Mouse (Mus musculus) intestine, embryonic 16.5 days (tissue): ENCODE data around the gene Oprl1. TPM values are rescaled to one million over a fixed set of nuclear protein-coding genes. Genes with fewer than 3 reads are reported as not detected.
A peak's percentile ranks its signal among the peaks of the same experiment; 100 is the strongest.

Source experiments
- ATAC-seq: fragments of 200-750 bp; cut with Nextera tagmentation; 2 replicates; pipeline ENCODE4 v1.8.0; 2017; ENCODE audit warnings: moderate TSS enrichment, moderate library complexity
- H3K27ac ChIP-seq: fragments of 300-500 bp; sonication (generic); 2 replicates; pipeline ENCODE4 v1.5.1; 2014; ENCODE audit warnings: mild to moderate bottlenecking, low read length
- H3K27me3 ChIP-seq: fragments of 300-500 bp; sonication (generic); replicated peaks from 2 replicates; pipeline ENCODE4 v1.6.1; 2014; ENCODE audit warnings: low read length, control low read depth, mixed read lengths; ENCODE audit not compliant: control insufficient read depth, insufficient read depth
- H3K36me3 ChIP-seq: fragments of 300-500 bp; sonication (generic); 2 replicates; pipeline ENCODE4 v1.6.1; 2014; ENCODE audit warnings: low read length, control low read depth; ENCODE audit not compliant: control insufficient read depth, insufficient read depth
- H3K4me1 ChIP-seq: fragments of 300-500 bp; sonication (generic); 2 replicates; pipeline ENCODE4 v1.6.1; 2014; ENCODE audit warnings: low read length, control low read depth, mixed read lengths; ENCODE audit not compliant: control insufficient read depth, insufficient read depth
- H3K4me2 ChIP-seq: fragments of 300-500 bp; sonication (generic); 2 replicates; pipeline ENCODE4 v1.6.1; 2014; ENCODE audit warnings: low read depth, low read length, control low read depth
- H3K4me3 ChIP-seq: fragments of 300-500 bp; sonication (generic); 2 replicates; pipeline ENCODE4 v1.5.1; 2014; ENCODE audit warnings: mild to moderate bottlenecking, low read length
- H3K9ac ChIP-seq: fragments of 300-500 bp; sonication (generic); 2 replicates; pipeline ENCODE4 v1.6.1; 2014; ENCODE audit warnings: low read depth, low read length
- H3K9me3 ChIP-seq: fragments of 300-500 bp; sonication (generic); 2 replicates; pipeline ENCODE4 v1.6.1; 2016; ENCODE audit warnings: low read length, control low read depth; ENCODE audit not compliant: control insufficient read depth
- WGBS: fragments of 180-500 bp; shearing (Covaris S2); extraction: QIAGEN DNeasy Blood & Tissue Kit; methylation state at CpG from one replicate; pipeline ENCODE4 v1.1.7; 2014; 5-methylcytosine and 5-hydroxymethylcytosine counted together
- polyA plus RNA-seq: library from polyadenylated mRNA; unstranded; fragments of >200 nt; fragmentation: Nextera tagmentation; extraction: Ambion mirVana; gene quantifications from 2 replicates; pipeline ENCODE4 v1.2.1, GENCODE M21; 2015

The Oprl1 gene
- polyA plus RNA-seq: 1.2 and 1.7 TPM in 2 replicates

- 0 out of 2 replicates have a peak, but pooled peaks have one; percentile 28 for ATAC-seq
Observed at GRCm38 (mm10) chr2:181714903-181715326, at the start of gene Oprl1. Gene Oprl1 (plus strand): TSS chr2:181715016.

GRCm38 (mm10) chr2:181670285-181670912, 44.4 kb upstream of the Oprl1 start:
- Histone ChIP-seq H3K27ac (no peak overlapping the region), H3K27me3 (peaks cover 67% of the 10 kb centered on the region)
- ATAC-seq: peak; percentile 41; the same call in 1 of the 2 replicates

More at GRCm38 (mm10) chr2:181714903-181715326, at the start of gene Oprl1:
- no peaks in the 10 kb centered on the region for H3K27me3 ChIP-seq
- H3K36me3 ChIP-seq: no peaks in the 10 kb centered on the region
- no peak within 1 kb of the TSS for H3K9ac ChIP-seq
- 4% methylated on average over 7 of the region's 7 CpGs for WGBS
- no peaks in the 10 kb centered on the region for H3K9me3 ChIP-seq
- no peak within 1 kb of the TSS for H3K4me2 ChIP-seq
- H3K4me3 ChIP-seq: no peak within 1 kb of the TSS
- H3K4me1 ChIP-seq: no peaks in the 10 kb centered on the region
- no peak within 1 kb of the TSS for H3K27ac ChIP-seq

GRCm38 (mm10) chr2:181670913-181671311, 43.9 kb upstream of the Oprl1 start:
- Histone ChIP-seq H3K27ac (no peak overlapping the region), H3K9me3 (no peaks in the 10 kb centered on the region), H3K4me3 (peak overlapping the region; percentile 49), H3K27me3 (peaks cover 68% of the 10 kb centered on the region), H3K9ac (peak overlapping the region; percentile 58), H3K4me1 (peaks cover 20% of the 10 kb centered on the region), H3K36me3 (no peaks in the 10 kb centered on the region), H3K4me2 (peak overlapping the region; percentile 60)
- no peak for ATAC-seq
- under 1% methylated on average over 41 of the region's 41 CpGs for WGBS

More at GRCm38 (mm10) chr2:181670285-181670912, 44.4 kb upstream of the Oprl1 start:
- no peaks in the 10 kb centered on the region for H3K36me3 ChIP-seq
- H3K9me3 ChIP-seq: no peaks in the 10 kb centered on the region
- H3K4me2 ChIP-seq: peak overlapping the region; percentile 60
- 5% methylated on average over 55 of the region's 56 CpGs for WGBS
- H3K4me3 ChIP-seq: peak overlapping the region; percentile 49
- H3K9ac ChIP-seq: peak overlapping the region; percentile 58
- peaks cover 16% of the 10 kb centered on the region for H3K4me1 ChIP-seq

- peak; percentile 31; the same call in 1 of the 2 replicates for ATAC-seq
- Histone ChIP-seq H3K4me3 (peak within 1 kb of the TSS; percentile 49), H3K9me3 (no peaks in the 10 kb centered on the region), H3K27me3 (peaks cover 70% of the 10 kb centered on the region), H3K36me3 (no peaks in the 10 kb centered on the region), H3K9ac (peak within 1 kb of the TSS; percentile 58), H3K27ac (no peak within 1 kb of the TSS), H3K4me2 (peak within 1 kb of the TSS; percentile 60), H3K4me1 (peaks cover 20% of the 10 kb centered on the region)
- WGBS: 1% methylated on average over 43 of the region's 43 CpGs
Observed at GRCm38 (mm10) chr2:181671326-181671725, 43.5 kb upstream of the Oprl1 start, which contains the start of gene Sox18. Gene Sox18 (minus strand): TSS chr2:181671640.

GRCm38 (mm10) chr2:181671984-181672383, 42.8 kb upstream of the Oprl1 start:
- Histone ChIP-seq H3K4me1 (peaks cover 20% of the 10 kb centered on the region), H3K27me3 (peaks cover 73% of the 10 kb centered on the region), H3K27ac (no peak overlapping the region), H3K9me3 (no peaks in the 10 kb centered on the region), H3K9ac (no peak overlapping the region), H3K36me3 (no peaks in the 10 kb centered on the region), H3K4me2 (no peak overlapping the region), H3K4me3 (no peak overlapping the region)
- WGBS: 30% methylated on average over 7 of the region's 7 CpGs
- ATAC-seq: no peak

- no peak overlapping the region for H3K4me2 ChIP-seq
- no peaks in the 10 kb centered on the region for H3K9me3 ChIP-seq
- H3K27me3 ChIP-seq: peaks cover 68% of the 10 kb centered on the region
- 53% methylated on average over 1 of the region's 1 CpGs for WGBS
- no peak overlapping the region for H3K27ac ChIP-seq
- no peak overlapping the region for H3K4me3 ChIP-seq
- no peak overlapping the region for H3K9ac ChIP-seq
- no peak for ATAC-seq
- H3K36me3 ChIP-seq: no peaks in the 10 kb centered on the region
- H3K4me1 ChIP-seq: peaks cover 20% of the 10 kb centered on the region
Observed at GRCm38 (mm10) chr2:181673501-181673900, 41.3 kb upstream of the Oprl1 start.

GRCm38 (mm10) chr2:181674934-181675333, 39.9 kb upstream of the Oprl1 start:
- Histone ChIP-seq H3K36me3 (no peaks in the 10 kb centered on the region), H3K4me1 (peaks cover 20% of the 10 kb centered on the region), H3K27me3 (peaks cover 53% of the 10 kb centered on the region), H3K4me3 (no peak overlapping the region), H3K27ac (no peak overlapping the region), H3K9me3 (no peaks in the 10 kb centered on the region), H3K4me2 (no peak overlapping the region), H3K9ac (no peak overlapping the region)
- WGBS: 78% methylated on average over 4 of the region's 4 CpGs
- no peak for ATAC-seq

GRCm38 (mm10) chr2:181675454-181675853, 39.4 kb upstream of the Oprl1 start:
- H3K4me2 ChIP-seq: peak overlapping the region; percentile 24; the same call in 1 of the 2 replicates
- 4% methylated on average over 14 of the region's 14 CpGs for WGBS
- H3K27me3 ChIP-seq: peaks cover 48% of the 10 kb centered on the region
- no peaks in the 10 kb centered on the region for H3K9me3 ChIP-seq
- H3K4me3 ChIP-seq: peak overlapping the region; percentile 4; the same call in 1 of the 2 replicates
- H3K27ac ChIP-seq: 0 out of 2 replicates have a peak overlapping the region, but pooled peaks have one; percentile 18
- ATAC-seq: no peak
- H3K36me3 ChIP-seq: no peaks in the 10 kb centered on the region
- H3K9ac ChIP-seq: no peak overlapping the region
- peaks cover 16% of the 10 kb centered on the region for H3K4me1 ChIP-seq

GRCm38 (mm10) chr2:181676424-181676823, 38.4 kb upstream of the Oprl1 start:
- WGBS: 51% methylated on average over 2 of the region's 2 CpGs
- no peak for ATAC-seq
- H3K4me2 ChIP-seq: no peak overlapping the region
- H3K27me3 ChIP-seq: peaks cover 38% of the 10 kb centered on the region
- H3K4me3 ChIP-seq: no peak overlapping the region
- no peaks in the 10 kb centered on the region for H3K9me3 ChIP-seq
- H3K36me3 ChIP-seq: no peaks in the 10 kb centered on the region
- H3K4me1 ChIP-seq: peaks cover 15% of the 10 kb centered on the region
- no peak overlapping the region for H3K27ac ChIP-seq
- H3K9ac ChIP-seq: no peak overlapping the region
